Mouse (Mus musculus) kidney, adult 2 months (tissue): ENCODE measurements at regions not wholly inside any gene's neighbourhood (a gene's known extent, or its start where the extent isn't known, plus 50 kb on each side); places are given as distances from the start of the nearest gene placed in this dataset.

Experiments used
- DNase-seq: peaks from one replicate; pipeline ENCODE4 v3.0.0; 2021
- H3K27ac ChIP-seq: fragments of 200-500 bp; 2 replicates; pipeline ENCODE4 v1.5.1; 2012; ENCODE audit warnings: low read depth, low read length, control low read depth, inconsistent platforms; ENCODE audit not compliant: insufficient read depth
- H3K27me3 ChIP-seq: fragments of 200-500 bp; replicated peaks from 2 replicates; pipeline ENCODE4 v1.6.1; 2012; ENCODE audit warnings: mild to moderate bottlenecking, moderate library complexity, low read length, inconsistent platforms; ENCODE audit not compliant: control insufficient read depth, insufficient read depth
- H3K36me3 ChIP-seq: fragments of 200-500 bp; 2 replicates; pipeline ENCODE4 v1.6.1; 2012; ENCODE audit warnings: mild to moderate bottlenecking, moderate library complexity, low read length, inconsistent platforms; ENCODE audit not compliant: control insufficient read depth, insufficient read depth
- H3K4me1 ChIP-seq: fragments of 200-500 bp; 2 replicates; pipeline ENCODE4 v1.6.1; 2011; ENCODE audit warnings: low read length; ENCODE audit not compliant: control insufficient read depth, insufficient read depth
- H3K4me3 ChIP-seq: fragments of 200-500 bp; 2 replicates; pipeline ENCODE4 v1.5.1; 2011; ENCODE audit warnings: mild to moderate bottlenecking, low read depth, low read length, control low read depth; ENCODE audit not compliant: insufficient read depth
- CTCF ChIP-seq: fragments of 200-500 bp; conservative IDR thresholded peaks from 2 replicates; pipeline ENCODE4 v1.5.1; 2011; ENCODE audit warnings: low read depth, mild to moderate bottlenecking, control low read depth, low read length, moderate library complexity, mixed read lengths; ENCODE audit not compliant: insufficient read depth, insufficient read length
- POLR2A ChIP-seq: fragments of 200-500 bp; IDR thresholded peaks from one replicate; pipeline ENCODE4 v1.6.1; 2011; ENCODE audit warnings: low read depth, low read length, control low read depth
- WGBS: fragments of 180-500 bp; shearing (Covaris S2); methylation state at CpG from one replicate; pipeline ENCODE4 v1.1.7; 2018; 5-methylcytosine and 5-hydroxymethylcytosine counted together

DNA sequence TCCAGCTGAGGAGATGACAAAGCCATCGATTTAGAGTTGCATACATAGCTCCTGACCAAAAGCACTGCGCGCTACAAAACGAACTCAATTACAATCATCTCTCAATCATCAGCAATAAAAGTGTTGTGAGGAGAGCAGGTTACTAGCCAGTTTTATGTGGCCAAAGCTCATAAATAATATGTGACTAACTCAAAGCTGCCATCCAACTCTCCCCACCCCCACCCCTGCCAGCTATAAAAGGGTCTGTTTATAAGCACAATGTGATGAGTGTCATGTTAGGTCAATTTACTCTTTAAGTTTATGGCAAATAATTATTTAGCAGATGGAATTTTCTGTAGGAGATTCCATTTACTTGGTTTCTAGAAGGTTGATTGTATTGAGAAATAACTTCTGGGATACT is 265.4 kb downstream of the Ttll7 start:
- Histone ChIP-seq H3K27ac (no peak overlapping the region), H3K36me3 (no peaks in the 10 kb centered on the region), H3K4me1 (no peaks in the 10 kb centered on the region), H3K27me3 (no peaks in the 10 kb centered on the region), H3K4me3 (no peak overlapping the region)
- 62% methylated on average over 4 of the region's 4 CpGs for WGBS
- TF ChIP-seq POLR2A (no peak), CTCF (no peak)
- no peak for DNase-seq

DNA sequence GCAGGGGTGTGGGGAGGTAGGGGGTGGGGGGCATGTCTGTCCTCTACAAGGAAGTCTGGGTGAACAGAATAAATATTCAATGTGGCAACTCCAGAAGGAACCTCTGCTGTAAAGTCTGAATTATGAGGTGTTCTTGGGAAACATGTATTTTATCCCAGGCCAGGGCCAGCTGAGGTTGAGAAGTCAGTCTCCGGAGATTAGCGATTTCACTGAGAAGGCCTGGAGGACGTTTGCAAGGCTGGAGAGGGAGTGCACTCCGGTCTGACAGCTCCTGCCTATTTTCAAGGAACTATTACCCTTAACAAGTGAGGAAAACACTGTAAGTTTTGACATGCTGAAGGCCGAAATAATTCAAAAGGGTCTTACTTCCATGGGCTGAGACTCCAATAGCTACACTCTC is 265.9 kb downstream of the Ttll7 start:
- no peak for TF ChIP-seq CTCF
- TF ChIP-seq POLR2A = no peak
- 69% methylated on average over 5 of the region's 5 CpGs for WGBS
- no peaks in the 10 kb centered on the region for H3K36me3 ChIP-seq
- H3K4me3 ChIP-seq = no peak overlapping the region
- no peak for DNase-seq
- H3K27ac ChIP-seq = no peak overlapping the region
- H3K4me1 ChIP-seq = no peaks in the 10 kb centered on the region
- H3K27me3 ChIP-seq = no peaks in the 10 kb centered on the region

DNA sequence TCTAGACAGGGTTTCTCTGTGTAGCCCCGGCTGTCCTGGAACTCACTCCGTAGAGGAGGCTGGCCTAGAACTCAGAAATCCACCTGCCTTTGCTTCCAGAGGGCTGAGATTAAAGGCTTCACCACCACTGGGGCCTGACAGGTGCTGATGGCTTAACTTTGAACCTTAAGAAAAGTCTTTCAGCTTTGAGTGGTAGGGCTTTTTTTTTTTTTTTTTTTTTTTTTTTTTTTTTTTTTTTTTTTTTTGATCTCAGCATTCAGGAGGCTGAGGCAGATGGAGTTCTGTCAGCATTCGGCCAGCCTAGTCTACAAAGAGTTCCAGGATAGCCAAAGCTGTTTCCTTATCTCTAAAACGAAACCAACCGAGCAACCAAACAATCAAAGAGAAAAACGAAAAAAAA is 266.5 kb downstream of the Ttll7 start:
- WGBS = 91% methylated on average over 6 of the region's 6 CpGs
- Histone ChIP-seq H3K36me3 (no peaks in the 10 kb centered on the region), H3K27me3 (no peaks in the 10 kb centered on the region), H3K4me3 (no peak overlapping the region), H3K27ac (no peak overlapping the region), H3K4me1 (no peaks in the 10 kb centered on the region)
- TF ChIP-seq CTCF (no peak), POLR2A (no peak)
- no peak for DNase-seq

DNA sequence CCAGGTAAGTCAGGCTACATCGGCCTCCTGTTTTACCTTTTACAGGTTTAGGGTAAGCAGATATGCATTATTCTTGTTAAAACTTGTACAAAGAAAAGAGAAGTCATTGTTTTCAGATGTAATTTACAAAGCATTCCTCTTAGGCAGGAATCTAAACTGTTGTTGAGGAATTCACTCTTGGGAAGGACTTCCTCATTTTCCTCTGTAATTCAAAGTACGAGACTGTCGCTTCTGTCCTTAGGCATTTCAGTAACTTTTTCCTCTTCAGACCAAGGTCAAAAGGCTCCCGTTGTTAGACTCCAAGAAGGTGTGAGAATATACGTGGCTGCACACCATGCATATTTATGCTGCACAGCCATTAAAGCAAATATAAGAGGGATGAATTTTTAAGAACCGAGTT is 269.7 kb downstream of the Ttll7 start:
- no peak for DNase-seq
- Histone ChIP-seq H3K27ac (no peak overlapping the region), H3K36me3 (no peaks in the 10 kb centered on the region), H3K4me3 (no peak overlapping the region), H3K4me1 (no peaks in the 10 kb centered on the region), H3K27me3 (no peaks in the 10 kb centered on the region)
- whole genome bisulfite sequencing = 59% methylated on average over 6 of the region's 6 CpGs
- no peak for TF ChIP-seq POLR2A
- no peak for TF ChIP-seq CTCF

DNA sequence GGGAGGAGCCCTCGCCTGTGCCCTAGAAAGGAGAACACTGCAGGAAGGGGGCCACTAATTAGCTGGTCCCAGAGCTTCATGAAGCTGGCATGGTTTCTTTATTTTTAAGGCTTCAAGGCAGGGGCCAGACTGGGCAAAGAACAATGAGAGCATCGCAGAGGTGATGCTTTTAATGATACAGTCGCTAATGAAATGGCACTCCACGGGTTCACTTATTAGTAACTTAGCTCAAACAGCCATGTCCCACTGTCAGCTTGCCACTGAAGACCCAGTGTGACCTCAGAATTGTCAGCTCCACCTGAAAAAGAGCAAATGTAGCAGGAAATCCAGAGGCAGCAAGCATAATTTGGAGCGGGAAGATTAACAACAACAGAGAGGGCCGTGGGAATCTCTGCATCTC is 275.6 kb downstream of the Ttll7 start:
- TF ChIP-seq POLR2A (no peak), CTCF (no peak)
- Histone ChIP-seq H3K27ac (no peak overlapping the region), H3K4me1 (no peaks in the 10 kb centered on the region), H3K4me3 (no peak overlapping the region), H3K27me3 (no peaks in the 10 kb centered on the region), H3K36me3 (no peaks in the 10 kb centered on the region)
- DNase-seq = no peak
- WGBS = 63% methylated on average over 6 of the region's 6 CpGs

DNA sequence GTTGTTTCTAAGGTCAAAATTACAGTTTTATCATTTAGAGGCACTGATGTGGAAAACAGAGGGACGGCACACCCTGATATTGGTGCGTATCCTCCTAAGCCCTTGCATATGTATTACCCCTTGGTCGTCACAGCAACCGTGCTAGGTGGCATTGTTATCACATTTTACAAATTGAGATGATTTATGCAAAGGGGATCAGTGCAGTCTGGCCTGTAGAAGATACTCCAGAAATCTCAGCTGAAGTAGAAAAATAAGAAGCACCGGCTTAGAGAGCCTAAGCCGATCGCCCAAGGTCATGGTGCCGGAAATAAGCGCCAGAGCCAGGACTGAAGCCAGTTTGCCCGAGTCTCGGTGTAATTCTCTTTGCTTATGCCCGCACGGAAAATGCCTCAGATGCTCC is 280.7 kb downstream of the Ttll7 start:
- no peak for DNase-seq
- WGBS = 89% methylated on average over 13 of the region's 13 CpGs
- Histone ChIP-seq H3K36me3 (no peaks in the 10 kb centered on the region), H3K4me3 (no peak overlapping the region), H3K27me3 (no peaks in the 10 kb centered on the region), H3K27ac (no peak overlapping the region), H3K4me1 (no peaks in the 10 kb centered on the region)
- TF ChIP-seq CTCF (no peak), POLR2A (no peak)

DNA sequence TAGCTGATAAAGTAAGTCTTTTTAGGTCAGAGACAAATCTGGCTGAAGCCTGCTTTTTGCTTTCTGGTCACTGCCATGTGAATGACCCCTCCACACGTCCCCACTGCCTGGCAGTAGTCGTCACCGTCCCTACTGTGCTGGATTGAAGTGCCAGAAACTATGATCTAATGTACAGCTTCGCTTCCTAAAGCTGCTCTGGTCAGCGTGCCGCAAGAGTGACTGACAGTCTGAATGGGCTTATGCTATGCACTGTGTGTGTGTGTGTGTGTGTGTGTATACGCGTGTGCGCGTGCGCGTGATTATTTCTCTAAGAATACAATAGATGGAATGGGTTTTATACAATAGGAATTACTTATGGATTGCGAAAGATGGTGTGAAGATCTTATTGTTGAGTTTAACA is 281.2 kb downstream of the Ttll7 start:
- WGBS = 90% methylated on average over 13 of the region's 13 CpGs
- no peaks in the 10 kb centered on the region for H3K4me1 ChIP-seq

DNA sequence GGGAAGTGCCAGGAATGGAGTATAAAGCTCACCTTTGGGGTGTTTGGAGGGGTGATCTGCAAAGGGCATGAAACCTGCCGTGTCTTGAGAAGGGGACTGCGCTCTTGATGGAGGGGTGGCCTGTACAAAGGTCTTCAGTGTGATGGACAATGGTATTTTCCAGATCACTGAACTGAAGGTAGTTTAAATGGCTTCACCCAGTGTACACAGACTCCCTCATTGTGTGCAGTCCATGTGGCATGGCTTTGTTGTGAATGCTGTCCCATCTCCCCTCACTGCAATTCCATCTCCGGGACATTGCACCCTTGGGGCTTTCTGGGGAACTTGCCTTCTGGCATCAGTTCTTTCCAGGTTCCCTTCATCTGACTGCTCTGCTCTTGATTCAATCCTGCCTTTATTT is 288.2 kb downstream of the Ttll7 start:
- no peak for DNase-seq
- Histone ChIP-seq H3K4me3 (no peak overlapping the region), H3K27me3 (no peaks in the 10 kb centered on the region), H3K27ac (no peak overlapping the region), H3K4me1 (no peaks in the 10 kb centered on the region), H3K36me3 (no peaks in the 10 kb centered on the region)
- TF ChIP-seq POLR2A (no peak), CTCF (no peak)
- WGBS = 48% methylated on average over 3 of the region's 3 CpGs

More for the DNA sequence above, 281.2 kb downstream of the Ttll7 start:
- Histone ChIP-seq H3K36me3 (no peaks in the 10 kb centered on the region), H3K27ac (no peak overlapping the region), H3K4me3 (no peak overlapping the region), H3K27me3 (no peaks in the 10 kb centered on the region)
- DNase-seq = no peak
- TF ChIP-seq CTCF (no peak), POLR2A (no peak)
